Mouse (Mus musculus) c-Kit-positive CD71-positive TER-119-positive erythroid progenitor cells, embryonic 14.5 days (primary cell): ENCODE results near the gene Cacnb2.

Experiments used
- DNase-seq: peaks from one replicate; pipeline ENCODE4 v3.0.0-alpha.2; 2013; ENCODE audit warnings: low spot score

Gene Cacnb2

GRCm38 (mm10) chr2:14873116-14873515 is 270.2 kb downstream of the Cacnb2 start:
- no peak for DNase-seq

DNA sequence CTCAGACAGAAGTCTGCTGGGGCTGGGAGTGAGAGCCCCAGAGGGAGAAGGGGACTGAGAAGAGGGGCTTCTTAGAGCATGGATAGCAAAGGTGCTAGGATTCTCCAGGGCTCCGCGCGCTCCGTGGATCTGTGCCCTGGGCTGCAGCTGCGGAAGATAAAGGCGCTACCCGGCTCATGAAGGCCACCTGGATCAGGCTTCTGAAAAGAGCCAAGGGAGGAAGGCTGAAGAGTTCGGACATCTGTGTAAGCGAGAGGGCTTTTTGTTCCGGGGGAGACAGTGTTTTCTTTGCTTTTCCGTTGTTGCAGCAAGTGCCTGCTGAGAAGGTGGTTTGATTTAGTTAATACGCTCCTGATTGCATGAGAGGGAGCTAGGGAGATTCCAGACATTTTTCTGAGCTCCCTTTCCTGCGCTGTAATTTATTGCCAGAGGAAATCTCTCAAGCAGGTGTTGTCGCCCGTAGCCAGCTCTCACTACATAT is 270.9 kb downstream of the Cacnb2 start:
- DNase-seq, result no peak

- no peak for DNase-seq
These were observed 271.6 kb downstream of the Cacnb2 start for GRCm38 (mm10) chr2:14874281-14875037.

DNA sequence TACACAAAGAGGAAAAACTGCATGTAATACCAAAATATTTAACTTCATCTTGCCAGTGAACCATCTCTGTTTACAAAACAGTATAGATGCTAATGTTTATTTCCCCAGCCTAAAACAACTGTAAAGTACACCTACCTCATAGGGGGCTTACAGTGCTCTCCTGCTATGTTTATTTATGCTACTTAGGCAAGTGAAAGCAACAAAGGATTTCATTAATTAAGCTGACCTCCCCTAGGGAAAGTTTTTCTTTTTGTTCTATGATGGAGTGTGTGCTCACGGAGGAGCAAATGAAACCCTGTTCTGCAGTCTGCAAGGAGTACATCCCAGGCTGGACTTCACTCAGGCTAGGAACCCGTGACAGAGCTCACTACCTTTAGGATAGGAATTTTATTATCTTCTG is 272.2 kb downstream of the Cacnb2 start:
- no peak for DNase-seq

GRCm38 (mm10) chr2:14875616-14876015 is 272.7 kb downstream of the Cacnb2 start:
- no peak for DNase-seq

DNA sequence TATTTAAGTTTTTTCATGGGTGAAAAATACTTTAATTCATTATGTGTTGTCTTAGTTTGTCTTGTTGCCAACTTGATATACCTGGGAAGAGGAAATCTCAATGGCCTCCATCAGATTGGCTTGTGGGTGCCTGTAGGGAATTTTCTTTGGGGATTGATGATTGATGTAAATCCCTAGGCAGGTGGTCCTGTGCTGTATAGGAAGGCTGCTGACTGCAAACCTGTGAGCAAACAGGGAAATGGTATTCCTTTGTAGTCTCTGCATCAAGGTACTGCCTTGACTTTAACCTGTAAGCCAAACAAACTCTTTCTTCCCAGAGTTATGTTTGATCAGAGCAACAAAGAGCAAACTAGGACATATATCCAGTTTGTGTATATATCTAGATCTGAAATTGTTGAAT is 276.1 kb downstream of the Cacnb2 start:
- DNase-seq, result no peak

GRCm38 (mm10) chr2:14883460-14883859 is 280.6 kb downstream of the Cacnb2 start:
- no peak for DNase-seq

- DNase-seq, result no peak
These were observed 285.7 kb downstream of the Cacnb2 start for GRCm38 (mm10) chr2:14888406-14889195.

GRCm38 (mm10) chr2:14903837-14904236 is 300.9 kb downstream of the Cacnb2 start:
- DNase-seq, result no peak

GRCm38 (mm10) chr2:14904865-14905264 is 302.0 kb downstream of the Cacnb2 start:
- DNase-seq, result no peak

- DNase-seq, result no peak
These were observed 304.4 kb downstream of the Cacnb2 start for GRCm38 (mm10) chr2:14907124-14907925.

- DNase-seq, result no peak
These were observed 314.8 kb downstream of the Cacnb2 start for GRCm38 (mm10) chr2:14917585-14918247.

GRCm38 (mm10) chr2:14929866-14930265 is 327.0 kb downstream of the Cacnb2 start:
- DNase-seq, result no peak

GRCm38 (mm10) chr2:14931968-14932367 is 329.1 kb downstream of the Cacnb2 start:
- no peak for DNase-seq

DNA sequence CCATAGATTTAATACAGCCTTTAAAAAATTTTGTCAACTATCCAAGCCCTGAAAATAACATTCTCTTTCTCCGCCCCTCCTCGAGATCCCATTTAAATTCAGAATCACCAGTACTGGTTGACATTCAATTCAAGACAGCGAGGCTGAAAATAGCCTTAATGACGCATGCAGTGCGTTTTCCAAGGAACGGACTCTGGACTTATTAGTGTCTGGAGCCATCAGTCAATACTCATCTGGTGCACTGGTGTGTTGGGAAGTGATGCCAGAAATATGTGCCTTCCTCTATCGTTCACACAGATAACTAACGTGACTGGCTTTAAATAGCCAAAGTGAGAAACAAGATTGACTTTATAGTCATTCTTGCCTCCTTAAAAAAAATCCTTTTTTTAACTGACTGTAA is 333.6 kb downstream of the Cacnb2 start:
- DNase-seq, result no peak

GRCm38 (mm10) chr2:14942261-14942660 is 339.4 kb downstream of the Cacnb2 start:
- DNase-seq, result no peak

DNA sequence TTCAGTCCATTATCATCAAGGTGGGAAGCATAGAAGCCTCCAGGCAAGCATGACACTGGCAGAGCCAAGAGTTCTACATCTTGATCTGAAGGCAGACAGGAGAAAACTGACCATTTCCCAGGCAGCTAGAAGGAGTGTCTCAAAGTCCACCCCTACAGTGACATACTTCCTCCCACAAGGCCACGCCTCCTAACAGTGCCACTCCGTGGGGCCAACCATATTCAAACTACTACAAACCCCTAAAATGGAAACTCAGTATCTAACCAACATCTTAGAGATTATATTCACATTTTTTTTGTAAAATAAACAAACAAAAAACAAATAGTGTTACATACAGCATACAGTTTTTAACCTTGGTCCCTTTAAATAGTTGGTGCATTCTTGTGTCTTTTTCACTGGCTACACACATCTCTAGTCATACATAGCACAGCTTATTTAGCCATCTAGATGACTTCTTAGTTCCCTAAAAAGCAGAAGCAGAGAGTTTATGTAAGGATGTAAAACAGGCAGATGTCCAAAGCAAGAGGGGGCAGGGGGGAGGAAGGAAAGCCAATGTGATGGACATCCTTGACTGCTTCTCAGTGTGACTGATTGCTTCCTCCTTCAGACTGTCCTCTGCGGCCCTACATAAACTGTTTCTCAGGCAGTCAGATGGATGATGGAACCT is 340.9 kb downstream of the Cacnb2 start:
- DNase-seq, result no peak

DNA sequence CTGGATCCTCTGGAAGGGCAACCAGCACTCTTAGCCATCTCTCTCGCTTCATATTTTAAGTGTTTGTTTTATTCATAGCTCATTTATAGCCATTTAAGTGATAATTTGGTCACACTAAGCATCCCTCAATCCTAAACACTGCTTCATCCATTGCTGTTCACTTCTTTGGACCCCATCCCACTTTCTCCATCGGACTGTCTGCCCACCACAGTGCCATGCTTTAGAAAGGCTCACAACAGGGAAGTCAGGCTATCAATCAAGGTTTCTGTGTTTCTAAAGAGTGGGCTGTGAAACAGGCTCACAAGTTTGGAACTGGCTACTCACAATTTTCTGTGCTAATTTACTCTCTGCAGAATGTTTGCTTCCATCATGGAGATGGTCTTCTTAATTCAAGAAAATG is 350.2 kb downstream of the Cacnb2 start:
- no peak for DNase-seq

GRCm38 (mm10) chr2:14960963-14961488 is 358.1 kb downstream of the Cacnb2 start:
- no peak for DNase-seq

GRCm38 (mm10) chr2:14961493-14961892 is 358.6 kb downstream of the Cacnb2 start:
- DNase-seq, result no peak

GRCm38 (mm10) chr2:14984029-14984428 is 381.1 kb downstream of the Cacnb2 start:
- no peak for DNase-seq
